Mouse (Mus musculus) spleen, adult 2 months (tissue): ENCODE results near the gene Fam222a. TPM values are rescaled to one million over a fixed set of nuclear protein-coding genes. Genes with fewer than 3 reads are reported as not detected.
A peak's percentile ranks its signal among the peaks of the same experiment; 100 is the strongest.

Source experiments
- DNase-seq, 2 experiments: peaks; one replicate each; pipeline versions ENCODE4 v3.0.0 to v3.0.0-alpha.2; 2012 to 2021; ENCODE audit warnings: low spot score in 2 of 2, low read depth in 1 of 2
- H3K27ac ChIP-seq: fragments of 200-500 bp; 2 replicates; pipeline ENCODE4 v1.5.1; 2012; ENCODE audit warnings: low read length, inconsistent platforms; ENCODE audit not compliant: insufficient read depth
- H3K27me3 ChIP-seq: fragments of 200-500 bp; 2 replicates; pipeline ENCODE4 v1.6.1; 2012; ENCODE audit warnings: mild to moderate bottlenecking, moderate library complexity, low read length, inconsistent platforms; ENCODE audit not compliant: control insufficient read depth, insufficient read depth
- H3K36me3 ChIP-seq: fragments of 200-500 bp; 2 replicates; pipeline ENCODE4 v1.6.1; 2012; ENCODE audit warnings: mild to moderate bottlenecking, low read length, inconsistent platforms; ENCODE audit not compliant: control insufficient read depth, insufficient read depth
- H3K4me1 ChIP-seq: fragments of 200-500 bp; 2 replicates; pipeline ENCODE4 v1.6.1; 2011; ENCODE audit warnings: inconsistent platforms; ENCODE audit not compliant: control insufficient read depth, insufficient read depth, insufficient read length
- H3K4me3 ChIP-seq: fragments of 200-500 bp; 2 replicates; pipeline ENCODE4 v1.5.1; 2011; ENCODE audit warnings: mild to moderate bottlenecking, inconsistent platforms; ENCODE audit not compliant: insufficient read depth, insufficient read length; ENCODE audit errors: extremely low read depth
- CTCF ChIP-seq: fragments of 200-500 bp; IDR thresholded peaks from 2 replicates; pipeline ENCODE4 v1.5.1; 2011; ENCODE audit warnings: mild to moderate bottlenecking, inconsistent platforms; ENCODE audit not compliant: insufficient read depth, insufficient read length, insufficient replicate concordance; ENCODE audit errors: extremely low read depth
- POLR2A ChIP-seq: fragments of 200-500 bp; IDR thresholded peaks from 2 replicates; pipeline ENCODE4 v1.6.1; 2011; ENCODE audit warnings: low read depth, low read length, inconsistent platforms
- WGBS: fragments of 180-500 bp; shearing (Covaris S2); methylation state at CpG from one replicate; pipeline ENCODE4 v1.1.7; 2018; 5-methylcytosine and 5-hydroxymethylcytosine counted together
- polyA plus RNA-seq: library from polyadenylated mRNA; depleted of rRNA; stranded (reverse); fragments of >200 nt; gene quantifications from 2 replicates; pipeline ENCODE4 v1.2.3, GENCODE M21; 2012; rRNA removed

Fam222a gene
- polyA plus RNA-seq, 1 experiment, result 2.8 TPM

- Histone ChIP-seq H3K27me3 (peaks cover 9% of the 10 kb centered on the region), H3K4me3 (peak within 1 kb of the TSS; percentile 39; the same call in 1 of the 2 replicates), H3K27ac (no peak within 1 kb of the TSS), H3K4me1 (peaks cover 7% of the 10 kb centered on the region; the same call in 1 of the 2 replicates), H3K36me3 (no peaks in the 10 kb centered on the region)
- 2% methylated on average over 42 of the region's 47 CpGs for WGBS
- DNase-seq, result no peak
- TF ChIP-seq POLR2A, result no peak
- TF ChIP-seq CTCF, result no peak
Measured at GRCm38 (mm10) chr5:114658255-114658654, 90.4 kb downstream of the Fam222a start, which contains the start of gene Trpv4. Trpv4 (minus strand) TSS chr5:114658421.

- Histone ChIP-seq H3K4me3 (no peak overlapping the region), H3K27ac (no peak overlapping the region), H3K4me1 (peaks cover 7% of the 10 kb centered on the region; the same call in 1 of the 2 replicates), H3K36me3 (no peaks in the 10 kb centered on the region), H3K27me3 (peaks cover 9% of the 10 kb centered on the region)
- TF ChIP-seq POLR2A (no peak), CTCF (no peak)
- 8% methylated on average over 6 of the region's 6 CpGs for WGBS
- DNase-seq, result no peak
Measured at GRCm38 (mm10) chr5:114661029-114661428, 93.2 kb downstream of the Fam222a start.

Other genes with a start within 250 kb of the Fam222a start
- 64.4 and 76.5 TPM in 2 replicates for gene Kctd10, start 187.5 kb upstream of the Fam222a start, polyA plus RNA-seq
- 44.4 and 53.1 TPM in 2 replicates for gene Ube3b, start 187.4 kb upstream of the Fam222a start, polyA plus RNA-seq
- 8.0 and 8.6 TPM in 2 replicates for gene Mmab, start 124.0 kb upstream of the Fam222a start, polyA plus RNA-seq
- 13.0 and 17.3 TPM in 2 replicates for gene Mvk, start 123.7 kb upstream of the Fam222a start, polyA plus RNA-seq
- gene Trpv4, start 90.4 kb downstream of the Fam222a start, polyA plus RNA-seq, result 4.2 and 5.3 TPM in 2 replicates
- gene Gltp, start 123.0 kb downstream of the Fam222a start, polyA plus RNA-seq, result 134 and 163 TPM in 2 replicates
- gene Tchp, start 139.7 kb downstream of the Fam222a start, polyA plus RNA-seq, result 14.1 and 14.5 TPM in 2 replicates
- gene Ankrd13a, start 206.7 kb downstream of the Fam222a start, polyA plus RNA-seq, result 69.3 and 84.0 TPM in 2 replicates
- gene Git2, start 207.5 kb downstream of the Fam222a start, polyA plus RNA-seq, result 71.6 and 92.1 TPM in 2 replicates